Mouse (Mus musculus): ENCODE data around the gene Drosha. TPM values are rescaled to one million over a fixed set of nuclear protein-coding genes. Genes with fewer than 3 reads are reported as not detected.

The Drosha gene
- total and polyA plus RNA-seq, 2 experiments = 3.2 to 3.4 TPM

- H3K9ac ChIP-seq (ENCODE audit: low read depth, low read length) = no peak overlapping the region
- WGBS = 96% methylated on average over 4 of the region's 4 CpGs
- peaks cover 8% of the 10 kb centered on the region for H3K36me3 ChIP-seq (ENCODE audit: control insufficient read depth, insufficient read depth, low read length)
- H3K4me3 ChIP-seq (ENCODE audit: insufficient read depth, low read depth, low read length) = no peak overlapping the region
- DNase-seq (ENCODE audit: extremely low read depth, low read depth, low spot score) = no peak
- H3K27me3 ChIP-seq (ENCODE audit: control insufficient read depth, insufficient read depth, low read length) = no peaks in the 10 kb centered on the region
- H3K27ac ChIP-seq (replicated peaks; ENCODE audit: insufficient read depth, low read depth, low read length) = no peak overlapping the region
- no peaks in the 10 kb centered on the region for H3K4me1 ChIP-seq (ENCODE audit: control insufficient read depth, insufficient read depth, low read length)
- no peaks in the 10 kb centered on the region for H3K79me2 ChIP-seq (ENCODE audit: control insufficient read depth, insufficient read depth, low read length)
- TF ChIP-seq POLR2A (IDR thresholded peaks at IDR 0.05; ENCODE audit: extremely low read depth, insufficient read depth, low read length) = no peak
- no peak for TF ChIP-seq CTCF (IDR thresholded peaks at IDR 0.05; ENCODE audit: low read depth, low read length)
Measured at GRCm38 (mm10) chr15:12832599-12832998, 8.0 kb downstream of the Drosha start.

DNA sequence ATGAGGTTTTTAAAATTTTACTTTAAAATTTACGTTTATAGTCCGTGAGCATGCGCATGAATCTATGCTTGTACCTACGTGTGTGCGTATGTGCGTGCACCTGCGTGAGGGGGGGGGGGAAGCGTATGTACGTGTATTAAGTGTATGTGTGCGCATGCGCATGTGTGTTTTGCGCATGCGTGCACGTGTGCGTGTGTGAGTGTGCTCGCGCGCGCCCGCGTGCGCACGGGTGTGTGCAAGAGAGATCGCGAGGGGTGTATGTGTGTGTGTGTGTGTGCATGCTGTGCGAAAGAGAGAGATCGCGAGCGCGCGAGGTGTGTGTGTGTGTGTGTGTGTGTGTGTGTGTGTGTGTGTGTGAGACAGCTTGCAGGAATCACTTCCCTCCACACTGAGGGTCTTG lies 8.8 kb downstream of the Drosha start:
- WGBS = 98% methylated on average over 31 of the region's 31 CpGs
- H3K79me2 ChIP-seq (ENCODE audit: control insufficient read depth, insufficient read depth, low read length) = no peaks in the 10 kb centered on the region
- no peak for DNase-seq (ENCODE audit: extremely low read depth, low read depth, low spot score)
- H3K27ac ChIP-seq (replicated peaks; ENCODE audit: insufficient read depth, low read depth, low read length) = no peak overlapping the region
- no peaks in the 10 kb centered on the region for H3K4me1 ChIP-seq (ENCODE audit: control insufficient read depth, insufficient read depth, low read length)
- no peak overlapping the region for H3K4me3 ChIP-seq (ENCODE audit: insufficient read depth, low read depth, low read length)
- TF ChIP-seq CTCF (IDR thresholded peaks at IDR 0.05; ENCODE audit: low read depth, low read length) = no peak
- no peak for TF ChIP-seq POLR2A (IDR thresholded peaks at IDR 0.05; ENCODE audit: extremely low read depth, insufficient read depth, low read length)
- no peak overlapping the region for H3K9ac ChIP-seq (ENCODE audit: low read depth, low read length)
- no peaks in the 10 kb centered on the region for H3K27me3 ChIP-seq (ENCODE audit: control insufficient read depth, insufficient read depth, low read length)
- peaks cover 15% of the 10 kb centered on the region for H3K36me3 ChIP-seq (ENCODE audit: control insufficient read depth, insufficient read depth, low read length)

DNA sequence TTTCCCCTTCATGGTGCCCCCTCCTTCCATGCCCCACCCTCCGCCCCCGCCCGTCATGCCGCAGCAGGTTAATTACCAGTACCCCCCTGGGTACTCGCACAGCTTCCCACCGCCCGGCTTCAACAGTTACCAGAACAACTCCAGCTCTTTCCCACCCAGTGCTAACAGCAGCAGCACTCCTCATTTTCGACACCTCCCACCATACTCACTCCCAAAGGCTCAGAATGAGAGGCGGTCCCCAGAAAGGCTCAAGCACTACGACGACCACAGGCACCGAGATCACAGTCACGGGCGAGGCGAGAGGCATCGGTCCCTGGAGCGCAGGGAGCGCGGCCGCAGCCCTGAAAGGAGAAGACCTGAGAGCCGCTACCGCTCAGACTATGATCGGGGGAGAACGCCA lies 9.6 kb downstream of the Drosha start:
- Histone ChIP-seq H3K36me3 (ENCODE audit: control insufficient read depth, insufficient read depth, low read length) (peaks cover 14% of the 10 kb centered on the region), H3K79me2 (ENCODE audit: control insufficient read depth, insufficient read depth, low read length) (no peaks in the 10 kb centered on the region), H3K27me3 (ENCODE audit: control insufficient read depth, insufficient read depth, low read length) (no peaks in the 10 kb centered on the region), H3K27ac (replicated peaks; ENCODE audit: insufficient read depth, low read depth, low read length) (no peak overlapping the region), H3K4me1 (ENCODE audit: control insufficient read depth, insufficient read depth, low read length) (no peaks in the 10 kb centered on the region), H3K9ac (ENCODE audit: low read depth, low read length) (no peak overlapping the region), H3K4me3 (ENCODE audit: insufficient read depth, low read depth, low read length) (no peak overlapping the region)
- no peak for TF ChIP-seq CTCF (IDR thresholded peaks at IDR 0.05; ENCODE audit: low read depth, low read length)
- TF ChIP-seq POLR2A (IDR thresholded peaks at IDR 0.05; ENCODE audit: extremely low read depth, insufficient read depth, low read length) = no peak
- WGBS = 98% methylated on average over 24 of the region's 24 CpGs
- no peak for DNase-seq (ENCODE audit: extremely low read depth, low read depth, low spot score)

GRCm38 (mm10) chr15:12840737-12841136 lies 16.1 kb downstream of the Drosha start:
- Histone ChIP-seq H3K9ac (ENCODE audit: low read depth, low read length) (no peak overlapping the region), H3K36me3 (ENCODE audit: control insufficient read depth, insufficient read depth, low read length) (peaks cover 22% of the 10 kb centered on the region; the same call in 1 of the 2 replicates), H3K4me1 (ENCODE audit: control insufficient read depth, insufficient read depth, low read length) (no peaks in the 10 kb centered on the region), H3K27me3 (ENCODE audit: control insufficient read depth, insufficient read depth, low read length) (no peaks in the 10 kb centered on the region), H3K27ac (replicated peaks; ENCODE audit: insufficient read depth, low read depth, low read length) (no peak overlapping the region), H3K4me3 (ENCODE audit: insufficient read depth, low read depth, low read length) (no peak overlapping the region), H3K79me2 (ENCODE audit: control insufficient read depth, insufficient read depth, low read length) (no peaks in the 10 kb centered on the region)
- WGBS = 92% methylated on average over 11 of the region's 11 CpGs
- TF ChIP-seq POLR2A (IDR thresholded peaks at IDR 0.05; ENCODE audit: extremely low read depth, insufficient read depth, low read length) (no peak), CTCF (IDR thresholded peaks at IDR 0.05; ENCODE audit: low read depth, low read length) (no peak)
- no peak for DNase-seq (ENCODE audit: extremely low read depth, low read depth, low spot score)

GRCm38 (mm10) chr15:12842833-12843232 lies 18.2 kb downstream of the Drosha start:
- 80% methylated on average over 7 of the region's 7 CpGs for WGBS
- no peak overlapping the region for H3K4me3 ChIP-seq (ENCODE audit: insufficient read depth, low read depth, low read length)
- H3K36me3 ChIP-seq (ENCODE audit: control insufficient read depth, insufficient read depth, low read length) = peaks cover 29% of the 10 kb centered on the region; the same call in 1 of the 2 replicates
- DNase-seq (ENCODE audit: extremely low read depth, low read depth, low spot score) = no peak
- no peak overlapping the region for H3K27ac ChIP-seq (replicated peaks; ENCODE audit: insufficient read depth, low read depth, low read length)
- no peak overlapping the region for H3K9ac ChIP-seq (ENCODE audit: low read depth, low read length)
- no peaks in the 10 kb centered on the region for H3K4me1 ChIP-seq (ENCODE audit: control insufficient read depth, insufficient read depth, low read length)
- H3K27me3 ChIP-seq (ENCODE audit: control insufficient read depth, insufficient read depth, low read length) = no peaks in the 10 kb centered on the region
- no peak for TF ChIP-seq POLR2A (IDR thresholded peaks at IDR 0.05; ENCODE audit: extremely low read depth, insufficient read depth, low read length)
- TF ChIP-seq CTCF (IDR thresholded peaks at IDR 0.05; ENCODE audit: low read depth, low read length) = peak; percentile 14; the same call in 1 of the 2 replicates
- H3K79me2 ChIP-seq (ENCODE audit: control insufficient read depth, insufficient read depth, low read length) = no peaks in the 10 kb centered on the region

- no peak overlapping the region for H3K9ac ChIP-seq (ENCODE audit: low read depth, low read length)
- 92% methylated on average over 11 of the region's 11 CpGs for WGBS
- no peaks in the 10 kb centered on the region for H3K79me2 ChIP-seq (ENCODE audit: control insufficient read depth, insufficient read depth, low read length)
- H3K36me3 ChIP-seq (ENCODE audit: control insufficient read depth, insufficient read depth, low read length) = peaks cover 24% of the 10 kb centered on the region
- no peak for DNase-seq (ENCODE audit: extremely low read depth, low read depth, low spot score)
- TF ChIP-seq POLR2A (IDR thresholded peaks at IDR 0.05; ENCODE audit: extremely low read depth, insufficient read depth, low read length) = no peak
- no peak for TF ChIP-seq CTCF (IDR thresholded peaks at IDR 0.05; ENCODE audit: low read depth, low read length)
- H3K27me3 ChIP-seq (ENCODE audit: control insufficient read depth, insufficient read depth, low read length) = no peaks in the 10 kb centered on the region
- H3K27ac ChIP-seq (replicated peaks; ENCODE audit: insufficient read depth, low read depth, low read length) = no peak overlapping the region
- no peaks in the 10 kb centered on the region for H3K4me1 ChIP-seq (ENCODE audit: control insufficient read depth, insufficient read depth, low read length)
- H3K4me3 ChIP-seq (ENCODE audit: insufficient read depth, low read depth, low read length) = no peak overlapping the region
Measured at GRCm38 (mm10) chr15:12848196-12848975, 23.8 kb downstream of the Drosha start.

All from liver, adult 2 months (tissue).